Mouse (Mus musculus) midbrain, embryonic 15.5 days (tissue): ENCODE measurements at regions not wholly inside any gene's neighbourhood (a gene's known extent, or its start where the extent isn't known, plus 50 kb on each side); places are given as distances from the start of the nearest gene placed in this dataset.

ENCODE experiments used
- ATAC-seq: fragments of 200-750 bp; cut with Nextera tagmentation; replicated peaks from 2 replicates; pipeline ENCODE4 v1.8.0; 2017; ENCODE audit warnings: moderate TSS enrichment
- H3K27ac ChIP-seq: fragments of 300-500 bp; sonication (generic); 2 replicates; pipeline ENCODE4 v1.5.1; 2015; ENCODE audit warnings: mild to moderate bottlenecking, inconsistent platforms
- H3K27me3 ChIP-seq: fragments of 300-500 bp; sonication (generic); replicated peaks from 2 replicates; pipeline ENCODE4 v1.6.1; 2015; ENCODE audit warnings: inconsistent platforms
- H3K36me3 ChIP-seq: fragments of 300-500 bp; sonication (generic); replicated peaks from 2 replicates; pipeline ENCODE4 v1.6.1; 2015; ENCODE audit warnings: inconsistent platforms
- H3K4me1 ChIP-seq: fragments of 300-500 bp; sonication (generic); 2 replicates; pipeline ENCODE4 v1.6.1; 2015; ENCODE audit warnings: inconsistent platforms
- H3K4me2 ChIP-seq: fragments of 300-500 bp; sonication (generic); 2 replicates; pipeline ENCODE4 v1.6.1; 2015; ENCODE audit warnings: inconsistent platforms, mild to moderate bottlenecking, moderate library complexity
- H3K4me3 ChIP-seq: fragments of 300-500 bp; sonication (generic); 2 replicates; pipeline ENCODE4 v1.5.1; 2015; ENCODE audit warnings: mild to moderate bottlenecking, inconsistent platforms
- H3K9ac ChIP-seq: fragments of 300-500 bp; sonication (generic); 2 replicates; pipeline ENCODE4 v1.6.1; 2015; ENCODE audit warnings: mild to moderate bottlenecking, inconsistent platforms
- H3K9me3 ChIP-seq: fragments of 300-500 bp; sonication (generic); 2 replicates; pipeline ENCODE4 v1.6.1; 2016; ENCODE audit warnings: inconsistent platforms
- WGBS: fragments of 180-500 bp; shearing (Covaris S2); methylation state at CpG from one replicate; pipeline ENCODE4 v1.1.7; 2015; ENCODE audit warnings: mixed read lengths; 5-methylcytosine and 5-hydroxymethylcytosine counted together

DNA sequence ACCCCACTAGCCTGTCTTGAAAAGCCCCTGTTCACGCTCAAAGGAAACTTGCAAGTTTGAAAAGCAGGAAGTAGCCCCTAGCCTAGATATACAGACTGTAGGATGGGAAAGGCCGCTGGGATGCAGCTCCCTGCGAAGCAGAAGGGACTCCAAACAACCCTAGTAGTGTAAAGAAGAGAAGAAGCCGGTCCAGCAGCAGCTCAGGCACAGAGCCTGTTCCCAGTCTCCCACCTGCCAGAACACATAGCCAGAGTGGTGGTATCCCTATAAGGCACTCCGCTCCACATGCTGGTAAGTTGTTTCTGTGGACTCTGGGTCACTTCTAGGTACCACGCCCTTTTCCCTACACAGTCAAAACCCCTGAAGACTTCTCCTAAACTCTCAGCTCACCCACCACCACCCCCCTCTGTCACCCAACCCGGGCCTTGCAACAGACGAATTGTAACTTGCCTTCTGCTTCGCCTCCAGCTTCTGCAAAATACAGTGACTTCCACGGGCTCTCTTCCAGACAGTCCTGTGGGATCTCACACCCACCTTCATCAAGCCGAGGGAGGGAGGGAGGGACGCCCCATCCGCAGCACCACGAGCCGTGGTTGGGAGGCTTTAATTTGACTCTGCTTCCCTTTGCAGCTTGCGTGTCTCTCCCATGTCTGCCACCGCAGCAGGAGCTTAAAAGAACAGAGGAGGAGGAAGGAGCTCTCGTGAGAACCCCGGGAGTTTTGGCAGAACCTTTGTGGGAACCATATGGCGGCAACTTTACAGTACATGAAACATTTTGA, 285.2 kb downstream of the Rwdd3 start:
- H3K4me2 ChIP-seq: no peak overlapping the region
- H3K27me3 ChIP-seq: no peaks in the 10 kb centered on the region
- no peaks in the 10 kb centered on the region for H3K9me3 ChIP-seq
- H3K36me3 ChIP-seq: no peaks in the 10 kb centered on the region
- ATAC-seq: no peak
- H3K4me1 ChIP-seq: peaks cover 9% of the 10 kb centered on the region
- H3K27ac ChIP-seq: no peak overlapping the region
- no peak overlapping the region for H3K9ac ChIP-seq
- WGBS: 73% methylated on average over 20 of the region's 20 CpGs
- no peak overlapping the region for H3K4me3 ChIP-seq

DNA sequence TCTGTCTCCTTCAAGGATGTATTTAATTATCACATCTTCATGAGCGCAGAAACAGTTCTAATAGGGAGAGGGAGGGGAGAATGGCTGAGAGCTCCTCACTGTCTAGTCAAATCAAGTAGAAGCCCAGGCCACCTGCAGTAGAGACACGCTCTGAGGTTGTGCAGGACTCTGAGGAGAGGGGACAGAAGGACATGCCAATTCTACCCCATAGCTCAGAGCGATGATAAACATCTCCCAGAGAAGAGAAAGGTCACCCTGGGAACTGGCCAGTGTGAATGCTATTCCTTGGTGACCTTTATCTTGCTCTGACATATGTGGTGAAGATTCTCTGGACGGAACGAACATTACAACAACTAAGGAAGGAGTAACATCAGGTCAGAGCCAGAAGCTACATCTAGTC, 286.1 kb downstream of the Rwdd3 start:
- Histone ChIP-seq H3K27me3 (no peaks in the 10 kb centered on the region), H3K9ac (no peak overlapping the region), H3K27ac (no peak overlapping the region), H3K36me3 (no peaks in the 10 kb centered on the region), H3K4me1 (peaks cover 9% of the 10 kb centered on the region), H3K9me3 (no peaks in the 10 kb centered on the region), H3K4me3 (no peak overlapping the region), H3K4me2 (no peak overlapping the region)
- 91% methylated on average over 5 of the region's 5 CpGs for WGBS
- no peak for ATAC-seq

DNA sequence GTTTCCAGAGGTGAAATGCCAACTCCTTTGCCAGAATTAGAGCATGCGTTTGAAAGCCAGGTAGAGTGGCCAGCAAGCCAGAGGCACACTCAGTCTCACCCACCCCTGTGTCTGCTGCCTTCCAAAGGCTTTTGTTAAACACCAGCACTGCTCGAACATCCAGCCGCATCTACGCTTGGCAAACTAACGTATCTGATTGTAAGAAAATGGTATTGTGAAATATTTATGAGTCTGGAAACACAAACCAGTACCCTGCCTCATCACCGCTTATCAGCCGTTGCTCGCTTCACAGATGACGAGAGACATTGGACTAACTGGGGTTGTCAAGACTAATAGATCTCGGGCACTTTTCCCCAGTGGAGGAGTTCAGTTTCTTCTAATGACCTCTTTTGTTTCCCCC, 287.3 kb downstream of the Rwdd3 start:
- Histone ChIP-seq H3K9ac (no peak overlapping the region), H3K27ac (no peak overlapping the region), H3K36me3 (no peaks in the 10 kb centered on the region), H3K27me3 (no peaks in the 10 kb centered on the region), H3K9me3 (no peaks in the 10 kb centered on the region), H3K4me2 (0 out of 2 replicates have a peak overlapping the region, but pooled peaks have one; percentile 9), H3K4me3 (no peak overlapping the region), H3K4me1 (peaks cover 9% of the 10 kb centered on the region)
- 49% methylated on average over 10 of the region's 10 CpGs for WGBS
- peak; percentile 39; the same call in 1 of the 2 replicates for ATAC-seq

DNA sequence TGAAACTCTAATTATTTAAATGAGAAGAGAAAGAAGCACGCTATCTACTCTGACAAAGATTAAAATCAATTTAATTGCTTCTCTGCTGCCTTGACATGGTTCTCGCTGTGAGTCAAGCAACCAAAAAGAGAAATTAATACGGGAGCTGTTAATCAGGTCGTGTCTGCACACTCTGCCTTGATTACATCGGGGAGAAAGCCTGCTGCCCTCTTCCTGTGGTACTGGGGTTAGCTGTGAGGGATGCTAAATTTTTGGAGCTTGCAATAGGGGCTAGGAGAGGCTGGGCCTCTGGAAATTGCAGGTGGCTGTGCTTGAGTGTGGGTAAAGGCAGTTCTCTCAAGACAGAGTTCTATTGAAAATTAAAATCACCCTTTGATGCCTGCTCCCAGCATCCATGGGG, 287.8 kb downstream of the Rwdd3 start:
- H3K27ac ChIP-seq: no peak overlapping the region
- no peak overlapping the region for H3K4me2 ChIP-seq
- H3K9me3 ChIP-seq: no peaks in the 10 kb centered on the region
- no peak overlapping the region for H3K9ac ChIP-seq
- WGBS: 42% methylated on average over 5 of the region's 5 CpGs
- H3K36me3 ChIP-seq: no peaks in the 10 kb centered on the region
- H3K4me1 ChIP-seq: peaks cover 9% of the 10 kb centered on the region
- peak; percentile 48 for ATAC-seq
- no peaks in the 10 kb centered on the region for H3K27me3 ChIP-seq
- no peak overlapping the region for H3K4me3 ChIP-seq

DNA sequence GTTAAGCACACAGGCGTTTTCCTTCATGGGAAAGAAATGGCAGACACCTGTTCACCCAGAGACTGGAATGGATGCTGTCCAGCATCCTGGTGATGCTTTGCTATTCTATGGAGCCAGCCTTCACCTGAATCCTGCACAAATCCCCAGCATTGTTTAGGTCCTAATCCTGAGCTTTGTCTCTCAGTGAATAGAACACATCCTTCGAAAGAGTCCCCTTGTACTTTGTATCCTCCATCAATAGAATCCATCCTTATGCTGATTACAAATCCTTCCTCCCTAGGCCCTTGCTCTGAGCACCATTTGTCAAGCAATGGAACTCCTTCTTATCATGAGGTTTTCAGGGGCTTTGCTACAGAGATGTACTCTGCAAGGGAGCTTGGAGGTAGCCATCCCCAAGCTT, 292.1 kb downstream of the Rwdd3 start:
- no peaks in the 10 kb centered on the region for H3K27me3 ChIP-seq
- no peaks in the 10 kb centered on the region for H3K36me3 ChIP-seq
- H3K9me3 ChIP-seq: no peaks in the 10 kb centered on the region
- WGBS: 56% methylated on average over 2 of the region's 2 CpGs
- H3K4me2 ChIP-seq: no peak overlapping the region
- no peak for ATAC-seq
- no peak overlapping the region for H3K27ac ChIP-seq
- no peak overlapping the region for H3K4me3 ChIP-seq
- no peak overlapping the region for H3K9ac ChIP-seq
- H3K4me1 ChIP-seq: peaks cover 9% of the 10 kb centered on the region

DNA sequence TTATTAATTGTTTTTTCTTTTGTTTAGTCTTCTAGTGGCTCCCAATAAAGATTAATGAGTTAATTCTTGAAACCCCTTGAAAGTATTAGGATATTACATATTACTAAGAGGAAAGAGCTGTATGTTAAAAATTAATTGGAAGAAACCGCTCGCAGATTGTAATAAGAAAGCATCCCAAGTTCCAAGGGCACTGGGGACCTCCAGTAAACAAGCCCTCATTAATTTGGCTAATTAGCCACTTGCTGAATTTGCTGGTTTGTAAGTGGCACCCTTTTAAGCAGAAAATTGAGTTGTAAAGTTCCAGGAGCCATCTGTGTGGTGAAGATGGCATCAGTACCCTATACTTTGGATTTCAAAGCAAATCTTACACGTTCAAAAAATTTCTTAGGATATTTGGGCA, 295.8 kb downstream of the Rwdd3 start:
- Histone ChIP-seq H3K4me3 (no peak overlapping the region), H3K4me2 (no peak overlapping the region), H3K9me3 (no peaks in the 10 kb centered on the region), H3K27me3 (no peaks in the 10 kb centered on the region), H3K36me3 (no peaks in the 10 kb centered on the region), H3K4me1 (no peaks in the 10 kb centered on the region), H3K27ac (no peak overlapping the region), H3K9ac (no peak overlapping the region)
- no peak for ATAC-seq
- 79% methylated on average over 3 of the region's 3 CpGs for WGBS

DNA sequence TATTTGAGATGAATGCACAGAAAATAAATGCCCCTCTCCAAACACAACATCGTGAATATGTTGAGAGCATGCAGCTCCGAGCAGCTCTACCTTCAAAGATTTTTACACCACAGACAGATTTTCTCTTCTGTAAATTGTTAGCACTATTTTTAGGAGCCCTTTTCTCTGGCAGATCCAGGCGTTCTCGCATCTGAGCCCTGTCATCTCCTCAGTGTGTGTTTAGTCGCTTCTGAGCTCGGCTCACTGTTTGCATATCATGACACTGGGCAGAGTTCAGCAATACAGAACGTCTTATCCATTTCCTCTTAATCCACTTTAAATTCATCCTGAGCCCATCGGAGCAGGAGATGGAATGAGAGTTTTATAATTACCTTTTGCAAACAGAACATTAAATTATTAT, 306.5 kb downstream of the Rwdd3 start:
- H3K4me1 ChIP-seq: no peaks in the 10 kb centered on the region
- no peaks in the 10 kb centered on the region for H3K9me3 ChIP-seq
- no peaks in the 10 kb centered on the region for H3K36me3 ChIP-seq
- H3K4me2 ChIP-seq: no peak overlapping the region
- no peak overlapping the region for H3K27ac ChIP-seq
- no peaks in the 10 kb centered on the region for H3K27me3 ChIP-seq
- 56% methylated on average over 8 of the region's 8 CpGs for WGBS
- no peak for ATAC-seq
- no peak overlapping the region for H3K4me3 ChIP-seq
- H3K9ac ChIP-seq: no peak overlapping the region

DNA sequence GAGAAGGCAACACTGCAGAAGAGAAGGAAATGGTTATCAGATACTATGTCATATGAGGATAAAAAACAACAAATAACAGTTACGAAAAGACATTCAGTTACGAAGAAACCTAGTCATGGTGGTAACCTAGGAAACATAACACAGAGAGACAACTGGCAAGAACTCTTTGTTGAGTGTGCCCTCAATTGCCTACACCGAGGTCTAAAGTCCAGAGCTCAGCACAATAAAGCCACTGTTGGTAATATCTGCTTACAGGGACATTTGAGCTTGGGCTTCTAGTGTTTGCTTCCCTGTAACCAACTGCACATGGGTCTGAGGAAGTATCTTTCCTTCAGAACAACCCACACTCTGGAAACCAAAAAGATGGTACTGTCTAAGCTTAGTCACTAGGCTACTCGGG, 309.9 kb downstream of the Rwdd3 start:
- 79% methylated on average over 4 of the region's 4 CpGs for WGBS
- H3K9ac ChIP-seq: no peak overlapping the region
- H3K9me3 ChIP-seq: no peaks in the 10 kb centered on the region
- no peaks in the 10 kb centered on the region for H3K4me1 ChIP-seq
- ATAC-seq: no peak
- H3K27me3 ChIP-seq: no peaks in the 10 kb centered on the region
- no peak overlapping the region for H3K27ac ChIP-seq
- H3K4me2 ChIP-seq: no peak overlapping the region
- H3K4me3 ChIP-seq: no peak overlapping the region
- H3K36me3 ChIP-seq: no peaks in the 10 kb centered on the region

DNA sequence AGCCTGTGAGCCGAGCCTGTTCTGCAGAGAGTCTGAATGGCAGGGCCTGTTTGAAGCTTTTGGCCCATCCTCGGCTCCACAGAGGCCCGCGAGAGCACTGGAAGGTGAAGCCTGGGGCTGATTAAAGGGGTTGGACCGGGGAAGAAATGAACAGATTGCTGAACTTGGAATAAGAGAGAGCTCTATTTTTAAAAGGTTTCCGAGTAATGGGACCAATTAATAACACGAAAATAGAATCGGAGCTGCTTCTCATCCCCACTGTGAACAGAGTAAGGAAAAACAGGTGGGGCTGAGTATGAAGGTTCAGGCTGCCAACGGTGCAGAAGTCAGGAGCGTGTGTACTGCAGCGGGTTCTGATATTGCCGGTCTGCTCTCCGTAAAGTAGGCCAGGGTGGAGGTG, 313.2 kb downstream of the Rwdd3 start:
- no peak for ATAC-seq
- no peak overlapping the region for H3K4me3 ChIP-seq
- H3K9me3 ChIP-seq: no peaks in the 10 kb centered on the region
- H3K9ac ChIP-seq: no peak overlapping the region
- 85% methylated on average over 13 of the region's 13 CpGs for WGBS
- no peak overlapping the region for H3K27ac ChIP-seq
- no peaks in the 10 kb centered on the region for H3K27me3 ChIP-seq
- no peaks in the 10 kb centered on the region for H3K36me3 ChIP-seq
- no peak overlapping the region for H3K4me2 ChIP-seq
- H3K4me1 ChIP-seq: no peaks in the 10 kb centered on the region

DNA sequence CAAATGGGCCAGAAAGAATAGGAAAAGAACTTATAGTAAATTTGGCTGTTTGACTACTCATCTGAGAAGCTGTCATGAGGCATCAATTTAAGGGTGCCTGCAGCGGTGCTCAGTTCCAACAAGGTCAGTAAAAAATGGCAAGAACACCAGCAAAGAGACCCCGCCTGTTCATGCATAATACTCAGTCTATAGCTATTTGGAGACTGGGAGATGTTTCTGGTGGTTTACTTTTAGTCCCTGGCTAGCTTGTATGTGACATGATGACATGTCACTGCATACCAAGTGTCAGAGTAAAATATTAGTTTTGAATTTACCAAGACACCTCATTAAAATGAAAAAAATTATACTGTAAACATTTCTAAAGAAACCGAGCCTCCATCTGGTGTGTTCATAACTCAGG, 317.2 kb downstream of the Rwdd3 start:
- Histone ChIP-seq H3K4me1 (no peaks in the 10 kb centered on the region), H3K9me3 (no peaks in the 10 kb centered on the region), H3K27me3 (no peaks in the 10 kb centered on the region), H3K4me3 (no peak overlapping the region), H3K4me2 (no peak overlapping the region), H3K9ac (no peak overlapping the region), H3K27ac (no peak overlapping the region), H3K36me3 (no peaks in the 10 kb centered on the region)
- ATAC-seq: no peak
- 86% methylated on average over 3 of the region's 3 CpGs for WGBS

DNA sequence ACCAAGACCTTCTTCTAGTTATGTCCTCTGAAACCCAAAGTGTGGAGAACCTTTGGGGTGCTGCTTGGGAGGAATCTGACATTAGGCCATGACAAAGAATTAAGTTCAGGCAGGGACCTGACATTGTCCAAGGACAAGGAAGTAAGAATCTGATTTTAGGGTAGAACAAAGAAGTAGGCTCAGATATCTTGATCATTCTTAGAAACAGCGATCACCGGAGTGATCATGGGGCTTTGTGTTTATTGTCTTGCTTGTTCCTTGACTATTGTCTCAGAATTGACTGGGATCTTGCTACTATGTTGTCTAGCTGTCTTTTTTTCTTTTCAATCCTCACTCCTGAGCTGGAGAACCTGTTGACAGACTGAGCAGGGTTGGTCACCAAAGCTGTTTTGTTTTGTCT, 327.9 kb downstream of the Rwdd3 start:
- no peak for ATAC-seq
- Histone ChIP-seq H3K9me3 (no peaks in the 10 kb centered on the region), H3K9ac (no peak overlapping the region), H3K4me1 (no peaks in the 10 kb centered on the region), H3K27ac (no peak overlapping the region), H3K4me2 (no peak overlapping the region), H3K4me3 (no peak overlapping the region), H3K27me3 (no peaks in the 10 kb centered on the region), H3K36me3 (no peaks in the 10 kb centered on the region)
- 84% methylated on average over 2 of the region's 2 CpGs for WGBS

DNA sequence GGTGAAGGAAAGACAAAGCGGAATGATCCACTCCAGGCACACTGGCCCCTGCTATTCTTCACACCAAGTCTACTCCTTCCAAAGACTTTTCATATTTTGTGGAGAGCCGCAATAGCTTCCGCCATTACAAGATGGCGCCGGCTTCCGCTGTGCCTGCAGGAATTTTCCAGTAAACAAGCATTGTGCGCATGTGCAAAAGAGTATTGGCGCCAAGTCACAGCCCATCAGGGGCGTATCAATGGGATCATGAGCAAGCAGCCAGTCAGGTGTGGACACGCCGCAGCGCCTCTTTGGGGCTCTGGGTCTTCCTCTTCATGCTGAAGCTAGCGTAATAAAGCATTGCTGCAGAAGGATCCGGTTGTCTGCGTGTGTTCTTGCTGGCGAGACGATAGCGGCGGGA, 348.0 kb downstream of the Rwdd3 start:
- no peak overlapping the region for H3K27ac ChIP-seq
- no peak overlapping the region for H3K4me2 ChIP-seq
- no peaks in the 10 kb centered on the region for H3K4me1 ChIP-seq
- no peaks in the 10 kb centered on the region for H3K27me3 ChIP-seq
- no peak overlapping the region for H3K9ac ChIP-seq
- H3K9me3 ChIP-seq: no peaks in the 10 kb centered on the region
- no peak for ATAC-seq
- H3K4me3 ChIP-seq: no peak overlapping the region
- H3K36me3 ChIP-seq: no peaks in the 10 kb centered on the region
- 98% methylated on average over 19 of the region's 19 CpGs for WGBS

DNA sequence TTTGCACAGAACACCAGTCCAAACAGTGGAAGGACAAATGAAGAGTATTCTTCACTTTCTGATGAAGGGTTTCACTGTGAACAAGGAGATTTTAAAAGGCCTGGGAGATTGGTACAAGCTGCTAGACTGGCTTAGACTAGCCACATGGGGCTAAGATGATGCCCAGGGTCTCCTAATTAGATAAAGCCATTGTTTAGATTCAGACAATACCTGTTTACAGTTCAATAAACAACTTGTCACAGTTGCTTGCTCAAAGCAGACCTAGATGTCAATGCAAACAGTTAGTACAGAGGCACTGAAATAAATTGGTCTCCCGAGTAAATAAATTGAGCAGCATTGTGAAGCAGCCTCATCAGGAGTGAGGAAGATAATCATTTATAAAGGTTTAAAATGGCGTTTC, 359.6 kb downstream of the Rwdd3 start:
- 41% methylated on average over 2 of the region's 2 CpGs for WGBS

More for the DNA sequence above, 359.6 kb downstream of the Rwdd3 start:
- Histone ChIP-seq H3K4me3 (no peak overlapping the region), H3K9ac (no peak overlapping the region), H3K36me3 (no peaks in the 10 kb centered on the region), H3K27ac (no peak overlapping the region), H3K9me3 (no peaks in the 10 kb centered on the region), H3K4me2 (no peak overlapping the region), H3K27me3 (no peaks in the 10 kb centered on the region), H3K4me1 (no peaks in the 10 kb centered on the region)
- ATAC-seq: no peak
